Mouse (Mus musculus): ENCODE measurements around the gene Cd101. TPM values are rescaled to one million over a fixed set of nuclear protein-coding genes. Genes with fewer than 3 reads are reported as not detected.

Cd101 gene
- 10 to 100 TPM; 12.4 to 27.1 TPM for polyA plus RNA-seq (2017; shearing (Covaris generic))

DNA sequence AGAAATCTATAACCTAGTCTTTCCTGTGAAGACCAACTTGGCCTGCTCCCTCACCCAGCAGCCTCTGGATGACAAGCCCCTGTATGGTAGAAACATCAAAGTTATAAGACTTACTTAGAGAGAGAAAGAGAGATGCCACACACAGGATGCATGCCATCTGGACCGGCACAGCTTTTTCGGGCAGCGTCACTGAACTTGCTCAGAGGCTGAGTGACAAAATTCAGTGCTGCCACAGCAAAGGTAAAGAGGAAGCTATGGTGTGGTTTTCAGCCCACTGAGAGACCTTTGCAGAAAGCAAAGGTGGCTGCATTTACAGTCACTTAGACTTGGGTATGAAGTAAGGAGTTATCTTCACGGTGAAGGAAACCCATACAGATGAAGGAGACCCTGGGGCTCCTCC, at the start of gene Cd101:
Gene Cd101, minus strand, starts transcription at position 218 of the 400 bp plus-strand sequence.

DNA sequence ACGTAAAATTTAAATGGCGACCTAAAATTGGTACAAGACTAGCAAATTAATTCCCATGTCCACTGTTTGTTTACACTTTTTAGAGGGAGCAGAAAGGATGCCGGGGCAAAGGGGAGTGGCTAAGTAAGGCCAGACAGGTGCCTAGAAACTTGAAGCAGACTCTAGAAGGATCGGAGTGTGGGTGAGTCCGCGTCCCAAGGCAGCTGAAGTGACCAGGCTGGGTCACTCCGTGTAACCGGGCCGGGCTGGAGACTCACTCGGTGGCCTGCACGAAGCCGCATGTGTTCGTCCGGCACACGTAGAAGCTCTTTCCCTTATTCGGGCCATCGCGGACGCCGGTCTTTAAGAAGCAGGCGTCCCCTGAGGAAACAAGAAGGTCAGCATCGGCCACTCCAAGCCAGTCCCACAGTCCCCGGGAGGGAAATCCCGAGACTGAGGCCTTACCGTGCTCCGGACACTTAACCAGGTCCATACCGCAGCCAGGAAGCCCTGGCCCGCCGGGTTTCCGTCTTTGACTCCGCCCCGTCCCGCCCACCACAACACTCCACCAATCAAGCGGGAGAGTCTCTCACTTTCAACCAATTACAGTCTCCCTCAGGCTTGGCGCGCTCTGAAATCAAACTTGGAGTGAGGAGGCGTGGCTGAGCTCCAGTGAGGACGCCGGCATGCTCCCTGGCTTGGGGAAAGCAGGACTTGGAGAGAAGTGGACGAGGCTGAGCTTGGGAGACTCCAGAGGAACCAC, 60.0 kb downstream of the Cd101 start, which contains the start of gene Ttf2:
Gene Ttf2, minus strand, starts transcription at position 488 of the 742 bp plus-strand sequence.

Other genes starting within 250 kb of the Cd101 start
- not detected for gene Vtcn1, start 204.1 kb downstream of the Cd101 start, polyA plus RNA-seq (2017; shearing (Covaris generic))
- under 1 TPM; 0.61 to 0.92 TPM for gene Trim45, start 107.4 kb downstream of the Cd101 start, polyA plus RNA-seq (2017; shearing (Covaris generic))
- gene Ttf2, start 59.9 kb downstream of the Cd101 start, polyA plus RNA-seq (2017; shearing (Covaris generic)), result 10 to 100 TPM; 12.1 to 14.6 TPM
- under 1 TPM; 0.21 to 0.92 TPM for gene Ptgfrn, start 80.7 kb upstream of the Cd101 start, polyA plus RNA-seq (2017; shearing (Covaris generic))

Data from activated CD4-positive, CD25-positive, alpha-beta regulatory T cell (primary cell).